Mouse (Mus musculus): ENCODE measurements around the gene Fam20c. TPM values are rescaled to one million over a fixed set of nuclear protein-coding genes. Genes with fewer than 3 reads are reported as not detected.

Fam20c gene
- total RNA-seq, 2 experiments from 2014 or later: 0.84 TPM; not detected in 1

- ATAC-seq (replicated peaks; ENCODE audit: low FRiP score, poor library complexity, severe bottlenecking): no peak
Observed at GRCm38 (mm10) chr5:138788481-138789211, 34.3 kb downstream of the Fam20c start.

DNA sequence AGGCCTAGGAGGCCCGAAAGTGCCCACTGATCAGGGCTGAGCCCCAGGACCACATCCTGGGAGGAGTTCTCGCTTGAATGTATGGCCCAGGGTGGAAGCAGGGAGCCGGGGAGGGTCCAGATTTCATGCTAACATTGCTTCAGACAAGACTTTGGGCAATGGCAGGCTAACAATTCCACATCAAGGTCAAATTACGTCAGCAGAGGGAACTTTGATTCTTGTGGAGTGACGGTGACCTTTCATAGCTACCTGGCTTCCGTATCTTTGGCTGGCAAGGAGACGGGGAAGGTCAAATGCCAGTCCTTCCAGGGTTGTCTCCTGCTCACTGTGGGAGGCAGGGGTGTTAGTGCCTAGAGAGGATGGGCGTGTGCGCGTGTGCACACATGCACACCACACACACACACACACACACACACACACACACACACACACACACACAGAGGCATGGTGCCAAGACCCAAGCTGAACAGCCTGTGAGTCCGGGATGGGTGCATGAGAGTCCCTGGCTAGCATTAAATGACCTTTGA, 36.7 kb downstream of the Fam20c start:
- ATAC-seq (replicated peaks; ENCODE audit: low FRiP score, poor library complexity, severe bottlenecking): no peak

DNA sequence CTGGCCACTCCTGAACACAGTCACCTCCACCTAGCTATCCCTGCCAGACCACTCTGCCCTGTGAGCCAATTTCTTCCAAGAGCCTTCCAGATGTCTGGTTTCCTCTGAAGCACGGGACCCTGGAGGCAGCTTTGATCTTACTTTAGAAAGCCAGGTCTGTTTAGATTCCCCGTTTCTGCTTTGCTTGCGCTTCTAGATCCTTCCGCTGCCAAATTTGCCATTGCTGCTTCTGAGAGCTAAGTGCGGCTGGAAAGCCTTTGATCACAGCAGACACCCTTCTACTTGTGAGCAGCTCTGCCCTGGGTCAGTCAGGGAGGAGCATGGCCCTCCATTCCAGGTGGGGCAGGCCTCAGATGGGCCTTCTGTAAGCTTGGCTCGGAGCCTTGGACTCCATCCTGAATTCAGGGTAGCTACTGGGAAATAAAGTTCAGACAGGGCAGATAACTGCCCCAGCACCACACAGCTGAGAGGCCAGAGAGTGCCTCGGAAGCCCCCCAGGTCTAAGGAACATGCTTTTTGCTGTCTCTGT, 47.3 kb downstream of the Fam20c start:
- no peak for ATAC-seq (replicated peaks; ENCODE audit: low FRiP score, poor library complexity, severe bottlenecking)

DNA sequence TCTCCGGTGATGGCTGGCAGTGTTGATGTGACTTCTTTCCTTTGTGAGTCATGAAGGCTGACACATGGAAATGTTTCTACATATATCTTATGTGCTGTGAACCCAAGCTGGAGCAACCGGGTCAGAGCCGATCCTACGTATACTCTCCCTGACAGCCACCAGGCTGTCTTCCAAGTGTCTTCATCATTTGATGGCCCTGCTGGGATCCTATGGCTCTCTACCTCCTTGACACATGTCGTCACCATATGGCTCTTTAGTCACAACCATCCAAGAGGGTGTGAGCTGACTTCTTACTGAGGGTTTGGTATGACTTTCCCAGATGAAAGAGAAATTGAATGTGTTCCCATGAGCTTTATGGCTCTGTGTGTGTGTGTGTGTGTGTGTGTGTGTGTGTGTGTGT, 50.0 kb downstream of the Fam20c start:
- ATAC-seq (replicated peaks; ENCODE audit: low FRiP score, poor library complexity, severe bottlenecking): no peak

GRCm38 (mm10) chr5:138809767-138810166, 55.5 kb downstream of the Fam20c start:
- no peak for ATAC-seq (replicated peaks; ENCODE audit: low FRiP score, poor library complexity, severe bottlenecking)

DNA sequence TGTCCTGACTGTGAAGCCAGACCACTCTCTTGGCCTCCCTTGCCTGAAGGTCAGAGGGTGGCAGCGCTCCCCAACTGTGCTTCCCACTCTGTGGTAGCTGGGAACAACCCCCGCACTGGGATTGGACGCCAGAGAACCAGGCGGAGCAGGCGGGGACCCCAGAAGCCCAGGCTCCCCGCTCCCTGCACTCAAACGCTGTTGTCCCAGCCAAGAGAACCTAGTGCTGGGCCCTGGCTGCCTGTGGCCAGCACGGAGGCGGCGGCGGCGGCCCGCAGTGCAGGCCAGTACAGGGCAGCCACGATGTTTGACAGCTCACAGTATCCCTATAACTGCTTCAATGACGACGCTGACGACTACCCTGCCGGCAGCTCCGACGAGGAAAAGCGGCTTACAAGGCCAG, 65.5 kb downstream of the Fam20c start, which contains the start of gene Gm5294:
Gene Gm5294 (plus strand): TSS at position 301 of the 400 bp plus-strand sequence.
- ATAC-seq (replicated peaks; ENCODE audit: low FRiP score, poor library complexity, severe bottlenecking): no peak

- ATAC-seq (replicated peaks; ENCODE audit: low FRiP score, poor library complexity, severe bottlenecking): no peak
Observed at GRCm38 (mm10) chr5:138820717-138821332, 66.5 kb downstream of the Fam20c start.

- no peak for ATAC-seq (replicated peaks; ENCODE audit: low FRiP score, poor library complexity, severe bottlenecking)
Observed at GRCm38 (mm10) chr5:138825090-138825489, 70.8 kb downstream of the Fam20c start.

DNA sequence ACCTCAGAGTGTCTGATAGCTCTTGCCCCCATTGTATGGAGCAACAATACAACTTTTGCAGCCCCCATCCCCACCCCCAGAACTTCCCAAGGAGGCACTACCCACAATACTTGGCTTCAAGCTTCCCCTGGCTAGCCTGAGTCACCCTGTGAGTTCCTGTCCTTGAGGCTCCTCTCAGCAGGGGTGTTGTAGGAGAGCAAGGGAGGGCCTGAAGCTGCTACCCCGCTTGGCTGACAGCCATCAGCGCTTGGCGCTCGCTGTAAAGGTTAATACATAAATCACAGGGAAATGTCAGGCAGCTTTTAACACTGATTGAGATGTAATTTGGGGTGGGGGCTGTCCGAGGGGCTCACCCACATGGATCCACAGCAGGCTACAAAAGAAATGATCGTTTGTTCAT, 79.1 kb downstream of the Fam20c start:
- ATAC-seq (replicated peaks; ENCODE audit: low FRiP score, poor library complexity, severe bottlenecking): no peak

DNA sequence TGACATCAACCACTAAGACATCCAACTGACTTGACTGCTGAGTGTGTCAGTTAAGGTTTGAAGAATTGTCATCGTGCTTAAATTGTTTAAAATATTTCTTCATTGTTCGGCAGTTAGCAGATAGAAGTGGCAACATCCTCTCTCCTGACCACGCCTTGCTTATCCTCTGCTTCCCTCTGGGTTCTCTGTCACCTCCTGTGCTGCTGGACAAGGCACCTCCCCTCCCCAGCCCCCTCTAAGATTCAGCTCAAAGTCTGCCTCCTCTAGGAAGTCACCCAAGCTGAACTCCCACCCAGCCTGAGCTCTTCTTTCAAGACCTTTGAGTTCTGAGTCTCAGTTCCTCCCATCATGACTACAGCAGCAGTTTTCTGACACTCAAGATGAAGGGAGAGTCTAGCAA, 80.6 kb downstream of the Fam20c start:
- no peak for ATAC-seq (replicated peaks; ENCODE audit: low FRiP score, poor library complexity, severe bottlenecking)

GRCm38 (mm10) chr5:138840981-138841380, 86.7 kb downstream of the Fam20c start:
- no peak for ATAC-seq (replicated peaks; ENCODE audit: low FRiP score, poor library complexity, severe bottlenecking)

DNA sequence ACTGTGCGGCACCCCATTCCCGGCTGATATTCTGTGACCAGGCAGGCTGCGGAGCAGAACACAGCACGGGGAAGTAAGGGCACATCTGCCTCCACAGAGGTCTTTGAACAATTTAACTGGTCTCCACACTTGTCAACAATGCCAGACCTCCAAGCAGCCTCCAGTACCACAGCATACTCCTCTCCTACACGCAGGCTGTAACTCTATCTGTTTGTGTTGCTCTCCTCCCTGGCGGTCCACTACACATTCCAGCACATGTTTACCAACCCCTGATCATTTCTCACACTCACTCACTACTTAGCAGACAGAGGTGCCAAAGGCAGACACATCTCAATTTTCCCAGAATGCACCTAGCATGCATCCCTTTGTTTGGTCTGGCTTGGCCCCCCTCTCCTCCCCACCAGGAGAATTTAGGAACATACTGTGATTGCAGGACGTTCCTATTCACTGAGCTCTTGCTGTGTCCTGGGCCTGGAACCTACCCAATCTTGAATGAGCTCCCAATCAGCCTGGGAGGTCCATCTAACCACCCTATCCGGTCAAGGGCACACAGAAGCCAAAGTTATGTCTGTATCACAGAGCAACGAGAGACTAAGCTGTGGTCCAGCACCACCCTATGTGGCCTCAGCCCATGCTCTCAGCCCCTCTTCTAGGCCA, 89.0 kb downstream of the Fam20c start:
- no peak for ATAC-seq (replicated peaks; ENCODE audit: low FRiP score, poor library complexity, severe bottlenecking)

DNA sequence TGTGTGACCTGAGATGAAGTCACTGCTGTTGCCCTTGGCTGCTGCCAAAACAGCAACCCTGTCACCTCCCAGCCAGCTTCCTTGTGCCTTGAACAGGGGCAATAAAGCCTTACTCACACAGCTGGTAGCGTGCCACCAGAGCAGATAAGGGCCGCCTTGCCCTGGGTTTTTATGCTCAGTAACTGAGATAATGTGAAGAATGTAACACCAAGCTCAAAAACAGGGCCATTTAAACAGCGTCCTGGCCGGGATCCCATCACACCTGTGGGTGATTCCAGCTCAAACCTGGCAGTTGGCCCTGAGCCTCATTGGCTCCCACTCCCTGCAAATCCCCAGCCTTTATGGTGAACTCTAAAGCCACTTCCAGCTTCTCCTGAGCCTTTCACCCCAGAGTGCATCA, 92.2 kb downstream of the Fam20c start:
- ATAC-seq (replicated peaks; ENCODE audit: low FRiP score, poor library complexity, severe bottlenecking): no peak

DNA sequence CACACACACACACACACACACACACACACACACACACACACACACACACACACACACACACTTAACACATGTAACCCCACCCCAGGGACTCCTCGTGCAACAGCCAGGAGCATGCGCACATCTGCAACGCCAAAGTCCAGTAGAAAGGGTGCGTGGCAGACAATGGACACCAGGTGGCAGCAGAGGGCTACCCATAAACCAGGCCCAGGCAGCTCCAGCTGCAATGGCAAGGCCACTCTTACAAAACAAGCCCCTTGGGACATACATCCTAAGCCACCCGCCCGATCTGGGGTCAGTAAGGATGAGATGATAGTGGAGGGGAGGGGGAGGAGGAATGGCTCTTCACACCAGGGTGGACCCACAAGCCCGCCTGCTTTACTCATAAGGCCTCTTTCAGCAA, 93.8 kb downstream of the Fam20c start:
- peak; percentile 56; the same call in 1 of the 2 replicates for ATAC-seq (replicated peaks; ENCODE audit: low FRiP score, poor library complexity, severe bottlenecking)

- no peak for ATAC-seq (replicated peaks; ENCODE audit: low FRiP score, poor library complexity, severe bottlenecking)
Observed at GRCm38 (mm10) chr5:138849682-138850461, 95.6 kb downstream of the Fam20c start.

GRCm38 (mm10) chr5:138850462-138850844, 96.1 kb downstream of the Fam20c start:
- ATAC-seq (replicated peaks; ENCODE audit: low FRiP score, poor library complexity, severe bottlenecking): no peak

DNA sequence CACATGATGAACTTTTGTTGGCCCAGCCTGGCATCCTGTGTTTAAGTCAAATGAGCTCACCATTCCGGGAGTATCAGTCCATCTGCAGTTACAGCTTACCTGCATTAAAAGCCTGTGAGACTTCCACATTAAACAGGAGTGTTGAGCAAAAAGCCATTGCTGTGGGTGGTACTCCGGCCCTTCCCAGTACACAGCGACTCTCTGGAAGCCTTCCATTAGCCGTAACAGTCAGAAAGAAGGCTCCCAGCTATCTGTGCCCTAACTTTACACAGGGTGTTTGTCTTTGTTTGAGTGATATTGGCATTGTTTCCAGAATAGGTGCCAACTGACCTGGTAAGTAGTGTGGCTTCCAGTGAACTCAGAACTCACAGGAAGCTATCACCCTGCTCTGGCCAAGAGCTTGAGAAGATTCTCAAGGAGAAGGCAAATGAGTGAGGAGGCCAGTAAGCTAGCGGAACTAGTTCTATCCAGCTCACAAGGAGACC, 97.0 kb downstream of the Fam20c start:
- ATAC-seq (replicated peaks; ENCODE audit: low FRiP score, poor library complexity, severe bottlenecking): no peak

DNA sequence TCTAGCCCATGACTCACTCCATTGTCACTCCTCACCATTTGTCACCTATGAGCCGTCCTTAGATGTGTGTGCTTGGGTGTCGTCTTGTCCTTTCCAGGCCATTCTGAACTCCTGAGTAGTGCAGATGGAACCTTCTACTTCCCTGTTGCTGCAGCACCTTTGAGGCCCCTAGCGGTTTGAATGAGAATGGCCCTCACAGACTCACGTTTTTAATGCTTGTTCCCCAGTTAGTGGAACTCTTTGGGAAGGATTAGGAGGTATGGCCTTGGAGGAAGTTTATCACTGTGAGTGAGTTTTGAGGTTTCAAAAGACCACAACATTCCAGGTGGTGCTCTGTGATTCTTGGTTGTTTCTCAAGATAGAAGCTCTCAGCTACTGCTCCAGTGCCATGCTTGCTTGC, 97.8 kb downstream of the Fam20c start:
- ATAC-seq (replicated peaks; ENCODE audit: low FRiP score, poor library complexity, severe bottlenecking): no peak

GRCm38 (mm10) chr5:138853349-138853748, 99.0 kb downstream of the Fam20c start:
- ATAC-seq (replicated peaks; ENCODE audit: low FRiP score, poor library complexity, severe bottlenecking): no peak
